Mouse (Mus musculus): Measurements from ENCODE around the gene Gm5615. TPM values are rescaled to one million over a fixed set of nuclear protein-coding genes. Genes with fewer than 3 reads are reported as not detected.

Gene Gm5615
- not detected for total RNA-seq (2022)

GRCm38 (mm10) chr9:36541863-36542262 is at the start of gene Gm5615:
TSS of gene Gm5615 (minus strand) at chr9:36541963.
- DNase-seq = no peak

- DNase-seq = no peak
These were observed 40.8 kb upstream of the Gm5615 start, which contains the start of gene Gm17689 for GRCm38 (mm10) chr9:36582535-36582934. TSS of gene Gm17689 (minus strand) at chr9:36582635.

GRCm38 (mm10) chr9:36504211-36504610 is 37.6 kb downstream of the Gm5615 start:
- DNase-seq = no peak

- no peak for DNase-seq
These were observed 45.9 kb downstream of the Gm5615 start for GRCm38 (mm10) chr9:36495824-36496223.

- no peak for DNase-seq
These were observed 47.1 kb downstream of the Gm5615 start for GRCm38 (mm10) chr9:36494501-36495220.

Other genes starting within 250 kb of the Gm5615 start
- gene Gm7257, start 110.1 kb downstream of the Gm5615 start, total RNA-seq (2022) = not detected
- not detected for gene Gm9513, start 66.3 kb downstream of the Gm5615 start, total RNA-seq (2022)
- gene Gm17689, start 40.7 kb upstream of the Gm5615 start, total RNA-seq (2022) = not detected
- gene A630095E13Rik, start 101.4 kb upstream of the Gm5615 start, total RNA-seq (2022) = not detected
- gene Acrv1, start 151.3 kb upstream of the Gm5615 start, total RNA-seq (2022) = not detected
- 1 to 10 TPM; 2.1 to 3.6 (median 2.9) TPM for gene Chek1, start 185.1 kb upstream of the Gm5615 start, total RNA-seq (2022)
- 100 to 1,000 TPM; 245 to 300 (median 274) TPM for gene Stt3a, start 225.7 kb upstream of the Gm5615 start, total RNA-seq (2022)

Measured in adrenal gland, adult 8-10 months (tissue).